Mouse (Mus musculus) embryonic facial prominence, embryonic 13.5 days (tissue): ENCODE measurements around the gene Fcer1a. TPM values are rescaled to one million over a fixed set of nuclear protein-coding genes. Genes with fewer than 3 reads are reported as not detected.

Experiments used
- polyA plus RNA-seq: library from polyadenylated mRNA; unstranded; fragments of >200 nt; fragmentation: Nextera tagmentation; extraction: Ambion mirVana; gene quantifications from 2 replicates; pipeline ENCODE4 v1.2.1, GENCODE M21; 2015

Gene Fcer1a
- polyA plus RNA-seq, 1 experiment from 2014 or later = not detected

Other genes starting within 250 kb of the Fcer1a start
- gene Olfr1408, start 89.8 kb downstream of the Fcer1a start, polyA plus RNA-seq = not detected in 2 replicates
- not detected in 2 replicates for gene Olfr1406, start 36.6 kb downstream of the Fcer1a start, polyA plus RNA-seq
- not detected in 2 replicates for gene Olfr218, start 29.4 kb downstream of the Fcer1a start, polyA plus RNA-seq
- gene Olfr1404, start 14.8 kb downstream of the Fcer1a start, polyA plus RNA-seq = 0.15 TPM in 1 of 2 replicates, not detected in the other
- not detected in 2 replicates for gene Olfr418, start 38.8 kb upstream of the Fcer1a start, polyA plus RNA-seq
- gene Mptx2, start 50.6 kb upstream of the Fcer1a start, polyA plus RNA-seq = not detected in 2 replicates
- 2.6 and 4.0 TPM in 2 replicates for gene Ackr1, start 106.5 kb upstream of the Fcer1a start, polyA plus RNA-seq
- 2.7 and 3.1 TPM in 2 replicates for gene Aim2, start 123.7 kb upstream of the Fcer1a start, polyA plus RNA-seq
- gene Cadm3, start 140.5 kb upstream of the Fcer1a start, polyA plus RNA-seq = 5.2 and 6.1 TPM in 2 replicates